Mouse (Mus musculus): ENCODE data around the gene Capn13. TPM values are rescaled to one million over a fixed set of nuclear protein-coding genes. Genes with fewer than 3 reads are reported as not detected.

Capn13 gene
- polyA plus RNA-seq, 1 experiment, result 0.10 TPM

DNA sequence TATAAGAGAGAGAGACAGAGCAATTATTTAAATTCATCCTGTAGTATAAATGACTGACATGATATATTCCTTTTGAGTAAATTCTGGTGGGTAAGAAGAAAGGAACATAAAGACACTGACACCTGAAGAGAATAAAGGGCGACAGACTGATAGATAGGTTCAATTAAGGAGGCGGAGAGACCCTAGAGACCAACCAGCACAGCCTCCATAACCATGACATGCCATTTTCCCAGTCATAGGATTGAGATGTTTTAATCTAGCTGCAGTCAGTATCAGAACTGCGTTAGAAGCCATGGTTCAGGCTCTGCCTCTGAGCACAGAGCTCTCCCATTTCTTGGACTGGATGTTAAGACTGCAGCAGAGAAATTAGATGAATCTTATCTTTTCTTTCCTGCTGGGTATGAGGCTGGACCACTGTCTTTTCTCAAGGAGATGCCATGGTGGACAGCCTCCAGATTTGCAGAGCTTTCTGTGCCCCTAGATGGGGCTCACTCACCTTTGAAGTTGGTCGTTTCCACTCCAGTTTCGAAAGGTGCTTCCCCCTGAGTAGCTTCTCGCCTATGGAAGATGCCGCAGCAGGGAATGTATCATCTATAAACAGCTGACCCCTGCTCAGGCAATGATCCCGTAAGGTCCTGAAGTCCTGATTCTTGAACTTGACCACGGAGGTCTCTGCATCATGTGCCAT is 18.2 kb downstream of the Capn13 start:
- no peak for DNase-seq
- TF ChIP-seq CTCF (IDR thresholded peaks at IDR 0.05; ENCODE audit: borderline replicate concordance, insufficient read depth, low read depth, low read length) (no peak), POLR2A (IDR thresholded peaks at IDR 0.05; ENCODE audit: borderline replicate concordance, insufficient read depth, low read length) (no peak)
- H3K27me3 ChIP-seq (ENCODE audit: control insufficient read depth, insufficient read depth, low read length), result no peaks in the 10 kb centered on the region
- H3K4me1 ChIP-seq (ENCODE audit: control insufficient read depth, insufficient read depth, low read length), result no peaks in the 10 kb centered on the region
- H3K4me3 ChIP-seq (replicated peaks; ENCODE audit: insufficient read depth, low read depth, low read length), result no peak overlapping the region
- 79% methylated on average over 9 of the region's 9 CpGs for WGBS
- H3K27ac ChIP-seq (ENCODE audit: insufficient read depth, low read length), result no peak overlapping the region

DNA sequence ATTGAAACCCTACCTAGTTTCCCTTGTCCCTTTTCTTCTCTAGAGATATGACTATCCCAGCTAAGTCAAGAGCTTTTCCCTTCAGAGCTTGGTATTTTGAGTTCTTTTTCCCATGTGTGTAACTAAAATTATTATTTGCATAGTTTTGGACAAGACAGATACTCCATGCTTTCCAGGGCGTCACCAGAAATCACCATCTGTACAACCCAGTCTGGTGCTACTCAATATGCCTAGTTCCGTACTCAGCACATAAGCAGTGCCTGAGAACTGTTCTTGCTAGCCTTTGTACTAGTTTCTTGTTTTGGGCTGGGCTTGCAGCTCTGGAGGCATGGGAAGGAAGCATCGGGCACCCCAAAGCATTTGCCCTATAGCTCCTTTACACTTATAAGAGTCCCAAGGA is 19.0 kb downstream of the Capn13 start:
- TF ChIP-seq POLR2A (IDR thresholded peaks at IDR 0.05; ENCODE audit: borderline replicate concordance, insufficient read depth, low read length) (no peak), CTCF (IDR thresholded peaks at IDR 0.05; ENCODE audit: borderline replicate concordance, insufficient read depth, low read depth, low read length) (no peak)
- no peak for DNase-seq
- H3K27ac ChIP-seq (ENCODE audit: insufficient read depth, low read length), result no peak overlapping the region
- WGBS, result 95% methylated on average over 3 of the region's 3 CpGs
- no peaks in the 10 kb centered on the region for H3K4me1 ChIP-seq (ENCODE audit: control insufficient read depth, insufficient read depth, low read length)
- H3K4me3 ChIP-seq (replicated peaks; ENCODE audit: insufficient read depth, low read depth, low read length), result no peak overlapping the region
- no peaks in the 10 kb centered on the region for H3K27me3 ChIP-seq (ENCODE audit: control insufficient read depth, insufficient read depth, low read length)

DNA sequence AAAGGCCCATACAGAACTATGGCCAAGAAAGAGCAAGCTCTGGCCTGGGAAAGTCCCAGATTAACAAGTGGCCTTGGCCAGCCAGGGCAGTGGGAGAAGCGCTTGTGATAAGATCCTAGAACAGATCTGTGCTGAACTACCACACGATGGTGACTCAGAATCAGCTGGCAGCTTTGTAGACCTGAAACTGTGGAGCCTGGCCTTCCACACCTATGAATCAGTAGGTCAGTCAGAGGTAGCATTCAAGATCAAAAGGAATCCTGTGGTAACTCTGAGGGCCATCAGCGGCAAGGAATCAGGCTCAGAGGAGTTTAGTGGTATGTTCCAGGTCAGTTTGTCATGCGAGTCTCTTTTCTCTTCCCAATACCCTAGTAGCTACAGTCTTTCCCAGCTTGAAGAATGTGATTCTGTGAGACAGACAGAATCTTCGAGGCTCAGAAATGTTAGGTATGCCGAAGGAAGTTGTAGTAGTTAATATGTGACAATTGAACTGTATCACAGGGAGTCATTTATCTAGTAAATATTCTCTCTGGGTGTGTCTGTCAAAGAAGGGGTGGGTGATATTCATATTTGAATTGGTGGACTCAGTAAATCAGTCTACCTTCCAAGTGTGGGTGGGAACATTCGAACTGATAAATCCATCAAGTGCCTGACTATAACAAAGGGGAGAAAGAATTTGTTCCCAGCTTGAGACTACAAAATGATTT is 22.7 kb downstream of the Capn13 start:
- no peak overlapping the region for H3K4me3 ChIP-seq (replicated peaks; ENCODE audit: insufficient read depth, low read depth, low read length)
- H3K27ac ChIP-seq (ENCODE audit: insufficient read depth, low read length), result no peak overlapping the region
- TF ChIP-seq CTCF (IDR thresholded peaks at IDR 0.05; ENCODE audit: borderline replicate concordance, insufficient read depth, low read depth, low read length) (no peak), POLR2A (IDR thresholded peaks at IDR 0.05; ENCODE audit: borderline replicate concordance, insufficient read depth, low read length) (no peak)
- H3K4me1 ChIP-seq (ENCODE audit: control insufficient read depth, insufficient read depth, low read length), result no peaks in the 10 kb centered on the region
- no peak for DNase-seq
- 88% methylated on average over 7 of the region's 7 CpGs for WGBS
- no peaks in the 10 kb centered on the region for H3K27me3 ChIP-seq (ENCODE audit: control insufficient read depth, insufficient read depth, low read length)

DNA sequence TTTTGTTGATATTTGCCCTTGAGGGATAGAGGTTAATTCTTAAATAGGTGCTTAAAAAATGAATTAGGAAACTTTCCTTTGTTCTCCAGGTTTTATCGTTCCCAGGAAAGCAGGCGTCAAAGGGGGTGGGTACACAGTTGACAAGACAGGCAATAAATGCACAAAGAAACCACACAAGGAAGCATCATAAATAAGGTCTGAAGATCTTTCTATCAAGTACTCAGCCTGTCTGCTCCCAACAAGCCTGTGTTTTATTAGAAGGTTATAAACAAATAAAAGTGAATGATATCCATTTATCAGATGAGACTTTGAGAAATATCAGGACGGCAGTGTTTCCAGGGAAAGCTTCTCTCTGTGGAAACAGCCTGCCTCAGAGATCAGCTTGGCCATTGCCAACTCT is 33.3 kb downstream of the Capn13 start:
- DNase-seq, result no peak
- Histone ChIP-seq H3K27ac (ENCODE audit: insufficient read depth, low read length) (no peak overlapping the region), H3K27me3 (ENCODE audit: control insufficient read depth, insufficient read depth, low read length) (no peaks in the 10 kb centered on the region), H3K4me3 (replicated peaks; ENCODE audit: insufficient read depth, low read depth, low read length) (no peak overlapping the region), H3K4me1 (ENCODE audit: control insufficient read depth, insufficient read depth, low read length) (no peaks in the 10 kb centered on the region)
- no peak for TF ChIP-seq CTCF (IDR thresholded peaks at IDR 0.05; ENCODE audit: borderline replicate concordance, insufficient read depth, low read depth, low read length)
- TF ChIP-seq POLR2A (IDR thresholded peaks at IDR 0.05; ENCODE audit: borderline replicate concordance, insufficient read depth, low read length), result no peak
- WGBS, result 90% methylated on average over 3 of the region's 3 CpGs

DNA sequence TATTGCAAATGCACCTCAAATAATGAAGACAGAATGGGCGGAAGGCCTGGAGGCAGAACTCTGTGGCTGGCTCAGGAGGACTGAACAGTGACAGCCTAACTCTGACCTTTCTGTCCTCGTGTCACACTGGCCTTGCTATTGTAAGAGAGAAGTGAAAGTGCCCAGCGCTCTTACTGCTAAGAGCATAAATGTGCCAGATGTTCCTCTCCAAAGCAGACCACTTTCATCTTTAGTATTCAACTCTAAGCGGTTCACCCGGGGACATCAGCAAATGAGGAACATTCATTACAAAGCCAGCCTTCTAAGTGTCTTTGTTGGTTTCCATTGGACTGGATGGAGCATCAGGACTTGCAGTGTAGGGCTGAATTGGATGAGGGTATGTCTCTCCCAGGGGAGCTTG is 39.6 kb downstream of the Capn13 start:
- Histone ChIP-seq H3K27me3 (ENCODE audit: control insufficient read depth, insufficient read depth, low read length) (no peaks in the 10 kb centered on the region), H3K4me1 (ENCODE audit: control insufficient read depth, insufficient read depth, low read length) (no peaks in the 10 kb centered on the region), H3K27ac (ENCODE audit: insufficient read depth, low read length) (no peak overlapping the region), H3K4me3 (replicated peaks; ENCODE audit: insufficient read depth, low read depth, low read length) (no peak overlapping the region)
- TF ChIP-seq CTCF (IDR thresholded peaks at IDR 0.05; ENCODE audit: borderline replicate concordance, insufficient read depth, low read depth, low read length) (no peak), POLR2A (IDR thresholded peaks at IDR 0.05; ENCODE audit: borderline replicate concordance, insufficient read depth, low read length) (no peak)
- DNase-seq, result no peak
- WGBS, result 74% methylated on average over 5 of the region's 5 CpGs

DNA sequence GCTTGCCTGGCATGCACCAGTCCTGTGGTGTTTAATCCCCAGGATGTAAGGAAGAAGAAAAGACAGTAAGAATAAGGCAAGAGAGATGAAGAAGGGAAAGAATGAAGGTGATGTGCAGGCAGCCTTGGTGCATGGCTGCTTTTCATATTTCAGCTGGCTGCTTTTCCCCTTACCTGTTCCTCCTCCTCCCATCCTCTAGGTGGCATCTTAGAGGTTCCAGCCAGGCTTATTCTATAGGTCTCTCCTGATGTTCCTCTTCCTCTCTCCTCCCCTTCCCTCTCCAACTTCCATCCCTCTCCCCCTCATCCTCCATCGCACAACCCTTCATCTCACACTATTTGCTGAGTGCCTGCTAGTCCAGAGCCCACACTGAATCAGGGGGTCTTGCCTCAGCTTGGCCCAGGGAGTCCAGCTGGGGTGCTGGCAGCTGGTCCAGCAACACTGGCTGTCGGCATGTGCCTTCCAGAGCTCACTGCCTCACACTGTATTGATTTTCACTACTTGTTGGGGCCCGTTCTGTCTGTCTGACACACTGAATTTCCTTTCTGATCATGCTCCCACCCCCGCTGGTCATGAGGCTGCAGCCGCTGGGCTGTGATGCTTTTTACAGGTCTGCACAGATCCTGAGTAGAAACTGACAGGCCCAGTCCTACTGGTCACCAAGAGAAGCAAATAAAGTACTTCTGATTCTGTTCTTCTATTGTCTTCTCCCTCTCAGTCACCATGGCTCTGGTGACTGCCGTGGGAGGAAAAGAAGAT is 56.9 kb downstream of the Capn13 start:
- DNase-seq, result no peak
- TF ChIP-seq POLR2A (IDR thresholded peaks at IDR 0.05; ENCODE audit: borderline replicate concordance, insufficient read depth, low read length) (no peak), CTCF (IDR thresholded peaks at IDR 0.05; ENCODE audit: borderline replicate concordance, insufficient read depth, low read depth, low read length) (0 out of 2 replicates have a peak, but pooled peaks have one; percentile 6)
- Histone ChIP-seq H3K4me3 (replicated peaks; ENCODE audit: insufficient read depth, low read depth, low read length) (no peak overlapping the region), H3K4me1 (ENCODE audit: control insufficient read depth, insufficient read depth, low read length) (0 out of 2 replicates have a peak, but pooled peaks cover 2% of the 10 kb centered on the region), H3K27ac (ENCODE audit: insufficient read depth, low read length) (no peak overlapping the region), H3K27me3 (ENCODE audit: control insufficient read depth, insufficient read depth, low read length) (no peaks in the 10 kb centered on the region)
- WGBS, result 72% methylated on average over 6 of the region's 6 CpGs

DNA sequence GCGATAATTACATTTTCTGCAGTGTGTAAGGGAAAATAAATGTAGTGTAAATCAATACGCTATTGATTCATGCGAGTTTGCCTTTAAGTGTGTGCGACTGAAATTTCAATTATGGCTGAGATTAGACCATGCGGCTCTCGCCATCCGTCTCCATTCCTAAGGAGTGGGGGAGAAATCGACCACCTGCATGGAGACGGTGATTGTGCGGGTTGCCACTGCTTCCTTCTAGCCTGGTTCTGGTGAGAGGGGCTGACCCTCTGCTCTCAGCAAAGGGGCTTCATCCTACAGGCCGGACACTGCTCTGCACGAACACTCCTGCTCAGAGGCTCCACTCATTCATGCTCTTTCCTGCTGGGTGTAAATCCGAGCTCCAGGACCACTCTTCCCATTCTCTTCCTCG is 58.0 kb downstream of the Capn13 start:
- Histone ChIP-seq H3K4me1 (ENCODE audit: control insufficient read depth, insufficient read depth, low read length) (0 out of 2 replicates have a peak, but pooled peaks cover 2% of the 10 kb centered on the region), H3K27ac (ENCODE audit: insufficient read depth, low read length) (no peak overlapping the region), H3K4me3 (replicated peaks; ENCODE audit: insufficient read depth, low read depth, low read length) (no peak overlapping the region), H3K27me3 (ENCODE audit: control insufficient read depth, insufficient read depth, low read length) (no peaks in the 10 kb centered on the region)
- WGBS, result 83% methylated on average over 14 of the region's 14 CpGs
- DNase-seq, result no peak
- TF ChIP-seq POLR2A (IDR thresholded peaks at IDR 0.05; ENCODE audit: borderline replicate concordance, insufficient read depth, low read length), result no peak
- TF ChIP-seq CTCF (IDR thresholded peaks at IDR 0.05; ENCODE audit: borderline replicate concordance, insufficient read depth, low read depth, low read length), result no peak

All from cerebellum, adult 2 months (tissue).